Comparison of ENCODE assay signal across 7 mouse cellular contexts in the genomic region with DNA sequence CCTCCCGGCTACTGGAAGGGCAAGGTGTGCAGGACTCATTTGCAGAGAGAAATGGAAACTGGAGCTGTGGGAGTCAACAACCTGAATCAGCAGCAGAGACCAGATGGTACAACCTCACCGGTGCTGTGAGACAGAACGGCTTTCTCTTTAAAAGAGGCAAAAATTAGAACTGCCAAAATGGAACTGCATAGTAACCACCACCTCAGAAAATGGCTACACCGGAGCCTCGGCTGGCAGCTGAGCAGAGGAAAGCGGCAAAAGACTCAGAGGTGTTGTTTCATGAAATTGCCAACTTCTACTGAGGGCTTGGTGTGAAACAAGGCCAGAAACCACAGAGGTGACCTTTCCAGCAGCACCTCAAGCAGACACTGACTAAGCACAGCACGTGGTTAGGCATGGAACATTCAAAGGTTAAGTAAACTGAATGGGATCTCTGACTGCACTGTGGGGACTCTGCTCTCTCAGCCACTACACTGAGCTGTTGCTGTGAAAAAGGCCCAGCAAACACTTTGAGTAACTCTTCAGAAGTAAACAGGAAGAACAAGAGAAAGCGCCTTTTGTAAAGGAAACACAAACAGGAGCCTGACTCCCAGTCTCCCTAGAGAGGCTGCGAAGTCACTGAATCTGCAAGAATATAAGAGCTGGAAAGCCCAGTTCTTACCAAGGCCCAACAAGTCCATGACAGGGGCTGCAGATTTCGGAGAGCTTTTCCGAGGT. TPM values are rescaled to one million over a fixed set of nuclear protein-coding genes. Genes with fewer than 3 reads are reported as not detected.
A peak's percentile ranks its signal among the peaks of the same experiment; 100 is the strongest.
DNase-seq lines count a peak whose midpoint lies in the region; ATAC-seq and TF ChIP-seq lines count a peak whose summit lies in the region.

No protein-coding gene starts in this region.

- no peak overlapping the region for H3K9ac ChIP-seq in liver, embryonic 11.5 days (ENCODE audit: low read depth, low read length)
- no peak overlapping the region for H3K9ac ChIP-seq in hindbrain, embryonic 14.5 days

- H3K4me2 ChIP-seq in liver, embryonic 11.5 days = no peak overlapping the region
- no peak overlapping the region for H3K4me2 ChIP-seq in hindbrain, embryonic 14.5 days (replicated peaks)

- DNase-seq in left cerebral cortex, adult 2 months (ENCODE audit: extremely low spot score in 1 of 2, low spot score in 2 of 2) = peak in 1 of 2 experiments; percentile 38
- DNase-seq in left cerebral cortex, postnatal 4 days = no peak
- DNase-seq in liver, embryonic 11.5 days (ENCODE audit: low spot score) = no peak
- peak; percentile 57 for DNase-seq in thymus, postnatal 0 days (ENCODE audit: low spot score)
- DNase-seq in hindbrain, embryonic 14.5 days (ENCODE audit: low spot score) = no peak
- DNase-seq in adipocyte (ENCODE audit: low spot score) = no peak

- peak overlapping the region; percentile 45; the same call in 1 of the 2 replicates for H3K27ac ChIP-seq in left cerebral cortex, adult 2 months
- peak overlapping the region; percentile 52 for H3K27ac ChIP-seq in bone marrow, adult 2 months (ENCODE audit: control insufficient read depth, insufficient read depth, low read depth, low read length, poor library complexity)
- peak overlapping the region; percentile 6; the same call in 1 of the 2 replicates for H3K27ac ChIP-seq in liver, embryonic 11.5 days (ENCODE audit: low read depth, low read length)
- H3K27ac ChIP-seq in hindbrain, embryonic 14.5 days = no peak overlapping the region

- intact Hi-C loops in left cerebral cortex, adult 2 months (cut with DNase I) = no loop called here
- intact Hi-C loops in left cerebral cortex, postnatal 4 days (cut with DNase I) = no loop called here

- no peak for TF ChIP-seq CTCF in left cerebral cortex, adult 2 months (IDR thresholded peaks at IDR 0.05)
- no peak for TF ChIP-seq CTCF in bone marrow, adult 2 months (IDR thresholded peaks at IDR 0.05; ENCODE audit: control insufficient read depth, insufficient read depth, low read length)

- H3K9me3 ChIP-seq in liver, embryonic 11.5 days (ENCODE audit: control insufficient read depth, low read length) = no peaks in the 10 kb centered on the region
- H3K9me3 ChIP-seq in hindbrain, embryonic 14.5 days (ENCODE audit: control insufficient read depth, low read length) = no peaks in the 10 kb centered on the region

- no peak overlapping the region for H3K4me3 ChIP-seq in left cerebral cortex, adult 2 months
- H3K4me3 ChIP-seq in bone marrow, adult 2 months (replicated peaks; ENCODE audit: control insufficient read depth, low read depth, low read length) = no peak overlapping the region
- H3K4me3 ChIP-seq in liver, embryonic 11.5 days (ENCODE audit: low read depth, low read length) = no peak overlapping the region
- H3K4me3 ChIP-seq in hindbrain, embryonic 14.5 days (replicated peaks; ENCODE audit: low read length) = no peak overlapping the region

- ATAC-seq in liver, embryonic 11.5 days (replicated peaks; ENCODE audit: low FRiP score) = peak; percentile 77
- no peak for ATAC-seq in hindbrain, embryonic 14.5 days (ENCODE audit: low FRiP score)

- 36% methylated on average over 11 of the region's 11 CpGs for WGBS in bone marrow, adult 2 months
- 81% methylated on average over 11 of the region's 11 CpGs for WGBS in liver, embryonic 11.5 days
- WGBS in hindbrain, embryonic 14.5 days = 88% methylated on average over 11 of the region's 11 CpGs

- no peaks in the 10 kb centered on the region for H3K27me3 ChIP-seq in liver, embryonic 11.5 days (replicated peaks; ENCODE audit: control insufficient read depth, insufficient read depth, low read length)
- H3K27me3 ChIP-seq in hindbrain, embryonic 14.5 days (ENCODE audit: control insufficient read depth, insufficient read depth, low read length) = no peaks in the 10 kb centered on the region

- peaks cover 24% of the 10 kb centered on the region for H3K36me3 ChIP-seq in liver, embryonic 11.5 days (ENCODE audit: control insufficient read depth, insufficient read depth, low read length)
- peaks cover 69% of the 10 kb centered on the region for H3K36me3 ChIP-seq in hindbrain, embryonic 14.5 days (replicated peaks; ENCODE audit: control insufficient read depth, insufficient read depth)

- TF ChIP-seq POLR2A in bone marrow, adult 2 months (IDR thresholded peaks at IDR 0.05; ENCODE audit: borderline replicate concordance, control insufficient read depth, low read depth, low read length) = no peak

- H3K4me1 ChIP-seq in bone marrow, adult 2 months (ENCODE audit: control insufficient read depth, insufficient read depth, low read length) = peaks cover 2% of the 10 kb centered on the region
- no peaks in the 10 kb centered on the region for H3K4me1 ChIP-seq in liver, embryonic 11.5 days (replicated peaks; ENCODE audit: control insufficient read depth, insufficient read depth, low read length)
- no peaks in the 10 kb centered on the region for H3K4me1 ChIP-seq in hindbrain, embryonic 14.5 days (replicated peaks; ENCODE audit: control insufficient read depth, insufficient read depth, low read length)

RNA-seq across cellular contexts. Expression of a gene that starts 23.4 kb away (rescaled TPM):
- total RNA-seq in left cerebral cortex, adult 2 months (2021) = 1 to 10 TPM; 2.1 to 3.2 TPM
- 1 to 10 TPM; 4.0 to 4.1 TPM for total RNA-seq in left cerebral cortex, postnatal 4 days (2021)
- polyA plus RNA-seq in bone marrow, adult 2 months (2011; ENCODE audit: insufficient read depth, insufficient read length, low replicate concordance, missing spikeins) = 2.4 and 3.6 TPM in 2 replicates
- polyA plus RNA-seq in liver, embryonic 11.5 days (2014; fragmentation: Nextera tagmentation; extraction: Ambion mirVana) = 4.2 and 5.6 TPM in 2 replicates
- 2.4 and 3.8 TPM in 2 replicates for polyA plus RNA-seq in thymus, postnatal 0 days (2015; fragmentation: Nextera tagmentation; extraction: Ambion mirVana)
- polyA plus RNA-seq in hindbrain, embryonic 14.5 days (2014; fragmentation: Nextera tagmentation; extraction: Ambion mirVana) = 5.4 and 6.0 TPM in 2 replicates

RNA-seq across cellular contexts. Expression of a gene that starts 42.2 kb away (rescaled TPM):
- total RNA-seq in left cerebral cortex, adult 2 months (2021) = 100 to 1,000 TPM; 186 to 201 TPM
- 100 to 1,000 TPM; 124 to 128 TPM for total RNA-seq in left cerebral cortex, postnatal 4 days (2021)
- polyA plus RNA-seq in bone marrow, adult 2 months (2011; ENCODE audit: insufficient read depth, insufficient read length, low replicate concordance, missing spikeins) = 43.1 and 60.0 TPM in 2 replicates
- polyA plus RNA-seq in liver, embryonic 11.5 days (2014; fragmentation: Nextera tagmentation; extraction: Ambion mirVana) = 38.8 and 42.3 TPM in 2 replicates
- polyA plus RNA-seq in thymus, postnatal 0 days (2015; fragmentation: Nextera tagmentation; extraction: Ambion mirVana) = 39.0 and 39.1 TPM in 2 replicates
- polyA plus RNA-seq in hindbrain, embryonic 14.5 days (2014; fragmentation: Nextera tagmentation; extraction: Ambion mirVana) = 57.3 and 61.4 TPM in 2 replicates

RNA-seq across cellular contexts. Expression of a gene that starts 50.1 kb away (rescaled TPM):
- 10 to 100 TPM; 11.5 to 14.7 TPM for total RNA-seq in left cerebral cortex, adult 2 months (2021)
- 10 to 100 TPM; 20.3 to 23.0 TPM for total RNA-seq in left cerebral cortex, postnatal 4 days (2021)
- 7.2 and 12.4 TPM in 2 replicates for polyA plus RNA-seq in bone marrow, adult 2 months (2011; ENCODE audit: insufficient read depth, insufficient read length, low replicate concordance, missing spikeins)
- polyA plus RNA-seq in liver, embryonic 11.5 days (2014; fragmentation: Nextera tagmentation; extraction: Ambion mirVana) = 16.2 and 17.7 TPM in 2 replicates
- polyA plus RNA-seq in thymus, postnatal 0 days (2015; fragmentation: Nextera tagmentation; extraction: Ambion mirVana) = 23.7 and 23.8 TPM in 2 replicates
- 23.2 and 29.6 TPM in 2 replicates for polyA plus RNA-seq in hindbrain, embryonic 14.5 days (2014; fragmentation: Nextera tagmentation; extraction: Ambion mirVana)
